Mouse (Mus musculus) limb, embryonic 10.5 days (tissue): Measurements from ENCODE around the gene Dlg2. TPM values are rescaled to one million over a fixed set of nuclear protein-coding genes. Genes with fewer than 3 reads are reported as not detected.

Experiments
- DNase-seq: peaks from one replicate; pipeline ENCODE4 v3.0.0-alpha.2; 2017; ENCODE audit warnings: low spot score
- H3K27ac ChIP-seq: fragments of 300-500 bp; sonication (generic); 2 replicates; pipeline ENCODE4 v1.5.1; 2016; ENCODE audit warnings: mild to moderate bottlenecking
- H3K27me3 ChIP-seq: fragments of 300-500 bp; sonication (generic); 2 replicates; pipeline ENCODE4 v1.6.1; 2016; ENCODE audit warnings: low read depth, mild to moderate bottlenecking; ENCODE audit not compliant: poor library complexity, severe bottlenecking
- H3K36me3 ChIP-seq: fragments of 300-500 bp; sonication (generic); 2 replicates; pipeline ENCODE4 v1.6.1; 2016; ENCODE audit warnings: mild to moderate bottlenecking, moderate library complexity
- H3K4me1 ChIP-seq: fragments of 300-500 bp; sonication (generic); 2 replicates; pipeline ENCODE4 v1.6.1; 2016
- H3K4me3 ChIP-seq: fragments of 300-500 bp; sonication (generic); 2 replicates; pipeline ENCODE4 v1.5.1; 2016; ENCODE audit warnings: mild to moderate bottlenecking, moderate library complexity
- H3K9me3 ChIP-seq: fragments of 300-500 bp; sonication (generic); replicated peaks from 2 replicates; pipeline ENCODE4 v1.6.1; 2016; ENCODE audit warnings: mild to moderate bottlenecking
- WGBS: fragments of 180-500 bp; shearing (Covaris S2); methylation state at CpG from one replicate; pipeline ENCODE4 v1.1.7; 2016; 5-methylcytosine and 5-hydroxymethylcytosine counted together
- polyA plus RNA-seq: library from polyadenylated mRNA; unstranded; fragments of >200 nt; fragmentation: Nextera tagmentation; extraction: Ambion mirVana; gene quantifications from 2 replicates; pipeline ENCODE4 v1.2.1, GENCODE M21; 2016

Gene Dlg2
- polyA plus RNA-seq, 1 experiment from 2014 or later = 0.53 TPM

- Histone ChIP-seq H3K27ac (no peak overlapping the region), H3K4me1 (no peaks in the 10 kb centered on the region), H3K9me3 (no peaks in the 10 kb centered on the region), H3K36me3 (no peaks in the 10 kb centered on the region), H3K27me3 (no peaks in the 10 kb centered on the region), H3K4me3 (no peak overlapping the region)
- WGBS = 83% methylated on average over 3 of the region's 3 CpGs
- DNase-seq = no peak
Observed at GRCm38 (mm10) chr7:91493234-91493633, 1016.8 kb downstream of the Dlg2 start.

- no peak overlapping the region for H3K27ac ChIP-seq
- no peaks in the 10 kb centered on the region for H3K9me3 ChIP-seq
- WGBS = 77% methylated on average over 5 of the region's 5 CpGs
- no peaks in the 10 kb centered on the region for H3K36me3 ChIP-seq
- H3K27me3 ChIP-seq = no peaks in the 10 kb centered on the region
- H3K4me1 ChIP-seq = no peaks in the 10 kb centered on the region
- no peak for DNase-seq
- H3K4me3 ChIP-seq = no peak overlapping the region
Observed at GRCm38 (mm10) chr7:91495526-91495925, 1019.1 kb downstream of the Dlg2 start.

DNA sequence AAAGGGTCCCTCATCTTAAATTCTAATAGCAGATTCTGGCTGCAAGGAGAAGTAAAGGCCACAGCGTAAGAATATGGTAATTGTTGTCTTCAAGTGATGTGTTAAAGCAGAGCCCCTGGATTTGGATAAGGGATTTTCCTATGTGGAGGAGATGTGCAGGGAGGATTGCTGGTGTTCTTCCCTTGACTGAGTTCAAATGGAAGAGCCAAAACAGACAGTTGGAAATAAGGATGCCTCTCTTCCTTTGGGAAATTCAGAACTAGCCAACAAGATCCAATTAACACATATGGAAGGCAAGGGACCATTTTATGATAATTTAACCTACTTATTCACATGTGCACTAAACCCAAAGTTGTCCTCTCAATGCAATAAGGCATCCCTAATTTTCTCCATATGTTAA is 1034.6 kb downstream of the Dlg2 start:
- Histone ChIP-seq H3K36me3 (no peaks in the 10 kb centered on the region), H3K4me1 (no peaks in the 10 kb centered on the region), H3K4me3 (no peak overlapping the region), H3K27me3 (no peaks in the 10 kb centered on the region), H3K9me3 (no peaks in the 10 kb centered on the region), H3K27ac (no peak overlapping the region)
- DNase-seq = no peak
- 78% methylated on average over 1 of the region's 1 CpGs for whole genome bisulfite sequencing

GRCm38 (mm10) chr7:91514445-91514844 is 1038.0 kb downstream of the Dlg2 start:
- Histone ChIP-seq H3K4me3 (no peak overlapping the region), H3K4me1 (no peaks in the 10 kb centered on the region), H3K27ac (no peak overlapping the region), H3K27me3 (no peaks in the 10 kb centered on the region), H3K36me3 (no peaks in the 10 kb centered on the region), H3K9me3 (no peaks in the 10 kb centered on the region)
- 87% methylated on average over 3 of the region's 3 CpGs for WGBS
- no peak for DNase-seq

DNA sequence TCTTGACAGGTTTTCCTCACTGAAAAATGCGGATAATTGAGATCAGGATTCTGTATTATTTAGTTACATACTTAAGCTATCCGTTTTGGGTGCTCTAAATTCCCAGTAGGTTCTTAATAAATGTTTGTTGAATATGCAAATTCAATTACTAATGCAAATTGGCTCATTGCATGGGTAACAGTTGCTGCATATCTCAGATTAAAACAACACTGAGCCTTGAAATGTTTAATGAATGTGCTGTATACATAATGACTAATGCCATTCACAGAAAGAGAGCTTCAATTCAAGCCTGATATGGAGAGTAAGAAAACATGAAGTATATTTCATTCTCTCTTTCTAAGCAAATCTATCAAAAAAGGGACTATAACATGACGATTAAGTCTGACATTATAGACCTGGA is 1039.8 kb downstream of the Dlg2 start:
- whole genome bisulfite sequencing = 85% methylated on average over 3 of the region's 3 CpGs
- DNase-seq = no peak
- Histone ChIP-seq H3K27ac (no peak overlapping the region), H3K9me3 (no peaks in the 10 kb centered on the region), H3K4me1 (no peaks in the 10 kb centered on the region), H3K36me3 (no peaks in the 10 kb centered on the region), H3K27me3 (no peaks in the 10 kb centered on the region), H3K4me3 (no peak overlapping the region)

GRCm38 (mm10) chr7:91525859-91526258 is 1049.4 kb downstream of the Dlg2 start:
- no peak overlapping the region for H3K4me3 ChIP-seq
- no peak overlapping the region for H3K27ac ChIP-seq
- no peaks in the 10 kb centered on the region for H3K4me1 ChIP-seq
- 98% methylated on average over 1 of the region's 1 CpGs for WGBS
- H3K27me3 ChIP-seq = no peaks in the 10 kb centered on the region
- no peak for DNase-seq
- no peaks in the 10 kb centered on the region for H3K36me3 ChIP-seq
- H3K9me3 ChIP-seq = no peaks in the 10 kb centered on the region

DNA sequence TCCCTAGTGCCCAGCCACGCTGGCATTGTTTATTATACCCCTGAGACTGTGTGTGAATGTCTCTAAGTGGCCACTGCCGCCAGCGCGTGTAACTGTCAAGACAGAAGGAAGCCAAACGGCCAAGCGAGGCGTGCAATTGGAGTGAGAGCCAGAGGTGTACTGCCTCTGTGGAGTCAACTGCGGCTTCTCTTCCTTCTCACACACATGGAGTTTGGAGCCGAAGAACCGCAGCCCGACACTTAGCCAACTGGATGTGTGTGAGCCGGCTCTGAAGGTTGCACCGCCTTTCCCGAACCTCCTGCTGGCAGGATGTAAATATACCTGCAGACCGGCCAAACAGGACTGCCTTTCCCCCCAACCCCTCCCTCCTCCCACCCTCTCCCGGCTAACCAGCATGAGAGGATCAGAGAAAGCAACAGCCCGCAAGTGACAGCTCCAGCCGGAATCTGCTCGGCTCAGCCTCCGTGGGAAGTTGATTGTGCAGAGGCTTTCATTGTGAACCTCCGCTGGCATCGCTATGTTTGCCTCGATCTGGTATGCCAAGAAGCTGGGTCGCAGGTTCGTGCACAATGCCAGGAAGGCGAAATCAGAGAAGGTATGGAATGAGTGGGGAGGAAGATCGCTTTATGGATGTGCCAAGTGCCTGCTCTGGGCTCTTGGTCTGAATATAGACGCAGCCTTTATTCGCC is 1066.3 kb downstream of the Dlg2 start:
- DNase-seq = peak; percentile 47
- peaks cover 26% of the 10 kb centered on the region; the same call in 1 of the 2 replicates for H3K27me3 ChIP-seq
- no peak overlapping the region for H3K27ac ChIP-seq
- H3K4me1 ChIP-seq = peaks cover 9% of the 10 kb centered on the region
- no peaks in the 10 kb centered on the region for H3K36me3 ChIP-seq
- 3% methylated on average over 29 of the region's 29 CpGs for WGBS
- no peaks in the 10 kb centered on the region for H3K9me3 ChIP-seq
- H3K4me3 ChIP-seq = peak overlapping the region; percentile 51

GRCm38 (mm10) chr7:91543286-91543650 is 1066.8 kb downstream of the Dlg2 start:
- H3K27ac ChIP-seq = no peak overlapping the region
- peaks cover 9% of the 10 kb centered on the region for H3K4me1 ChIP-seq
- WGBS = 51% methylated on average over 4 of the region's 4 CpGs
- no peaks in the 10 kb centered on the region for H3K9me3 ChIP-seq
- H3K4me3 ChIP-seq = peak overlapping the region; percentile 51
- peaks cover 26% of the 10 kb centered on the region; the same call in 1 of the 2 replicates for H3K27me3 ChIP-seq
- no peaks in the 10 kb centered on the region for H3K36me3 ChIP-seq
- DNase-seq = no peak

- no peak overlapping the region for H3K27ac ChIP-seq
- WGBS = 78% methylated on average over 3 of the region's 3 CpGs
- DNase-seq = no peak
Observed at GRCm38 (mm10) chr7:91544600-91544999, 1068.1 kb downstream of the Dlg2 start.

DNA sequence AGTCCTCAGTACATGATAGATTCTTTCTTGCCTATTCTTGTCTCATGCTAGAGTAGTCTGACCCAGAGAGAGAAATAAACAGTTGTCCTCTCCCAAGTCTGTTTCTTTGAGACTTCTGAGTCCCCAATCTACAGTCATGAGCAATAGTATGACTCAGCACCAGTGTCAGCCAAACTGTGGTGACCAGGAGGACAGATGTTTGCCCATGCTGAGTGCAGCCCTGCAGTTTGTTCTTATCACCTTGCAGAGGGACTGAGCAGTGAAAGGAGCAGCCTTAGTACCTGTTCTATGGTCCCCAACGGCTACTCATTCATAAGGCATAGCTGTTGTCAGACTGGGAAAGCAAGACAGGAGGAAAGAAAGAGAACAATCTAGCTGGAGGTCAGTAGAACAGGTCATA is 1072.3 kb downstream of the Dlg2 start:
- 78% methylated on average over 1 of the region's 1 CpGs for WGBS
- H3K27me3 ChIP-seq = no peaks in the 10 kb centered on the region
- DNase-seq = no peak

More at GRCm38 (mm10) chr7:91544600-91544999, 1068.1 kb downstream of the Dlg2 start:
- Histone ChIP-seq H3K36me3 (no peaks in the 10 kb centered on the region), H3K4me1 (peaks cover 9% of the 10 kb centered on the region), H3K27me3 (peaks cover 26% of the 10 kb centered on the region; the same call in 1 of the 2 replicates), H3K4me3 (no peak overlapping the region), H3K9me3 (no peaks in the 10 kb centered on the region)

GRCm38 (mm10) chr7:91557582-91557981 is 1081.1 kb downstream of the Dlg2 start:
- H3K9me3 ChIP-seq = no peaks in the 10 kb centered on the region
- no peak for DNase-seq
- no peaks in the 10 kb centered on the region for H3K4me1 ChIP-seq
- no peak overlapping the region for H3K4me3 ChIP-seq
- no peaks in the 10 kb centered on the region for H3K27me3 ChIP-seq
- no peak overlapping the region for H3K27ac ChIP-seq
- no peaks in the 10 kb centered on the region for H3K36me3 ChIP-seq

More for the DNA sequence above, 1072.3 kb downstream of the Dlg2 start:
- no peaks in the 10 kb centered on the region for H3K4me1 ChIP-seq
- no peaks in the 10 kb centered on the region for H3K36me3 ChIP-seq
- H3K9me3 ChIP-seq = no peaks in the 10 kb centered on the region
- H3K27ac ChIP-seq = no peak overlapping the region
- no peak overlapping the region for H3K4me3 ChIP-seq

DNA sequence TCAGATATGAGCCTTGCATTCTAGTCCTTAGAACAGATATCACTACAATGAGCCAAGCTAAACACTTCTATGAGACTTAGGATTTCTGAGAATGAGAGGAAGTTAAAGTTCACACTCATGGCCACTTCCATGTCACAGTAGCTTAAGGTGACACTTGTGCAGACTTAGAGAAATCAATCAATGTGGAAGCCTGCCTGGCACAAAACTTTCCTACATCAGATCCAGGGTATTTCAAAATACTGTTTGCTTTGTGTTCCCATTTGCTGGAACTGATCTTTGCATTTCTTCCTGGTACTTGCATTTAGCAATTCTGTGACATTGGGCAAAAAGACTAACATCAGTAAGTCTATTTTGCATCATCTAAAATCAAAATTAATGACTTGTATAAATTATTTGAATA is 1091.0 kb downstream of the Dlg2 start:
- DNase-seq = no peak
- no peaks in the 10 kb centered on the region for H3K9me3 ChIP-seq
- no peaks in the 10 kb centered on the region for H3K27me3 ChIP-seq
- H3K4me1 ChIP-seq = no peaks in the 10 kb centered on the region
- H3K36me3 ChIP-seq = no peaks in the 10 kb centered on the region
- no peak overlapping the region for H3K4me3 ChIP-seq
- no peak overlapping the region for H3K27ac ChIP-seq

GRCm38 (mm10) chr7:91570969-91571368 is 1094.5 kb downstream of the Dlg2 start:
- WGBS = 90% methylated on average over 2 of the region's 2 CpGs
- Histone ChIP-seq H3K9me3 (no peaks in the 10 kb centered on the region), H3K4me3 (no peak overlapping the region), H3K27ac (no peak overlapping the region), H3K4me1 (no peaks in the 10 kb centered on the region), H3K27me3 (no peaks in the 10 kb centered on the region), H3K36me3 (no peaks in the 10 kb centered on the region)
- DNase-seq = no peak

GRCm38 (mm10) chr7:91572666-91573065 is 1096.2 kb downstream of the Dlg2 start:
- Histone ChIP-seq H3K36me3 (no peaks in the 10 kb centered on the region), H3K4me1 (no peaks in the 10 kb centered on the region), H3K27me3 (no peaks in the 10 kb centered on the region), H3K9me3 (no peaks in the 10 kb centered on the region), H3K4me3 (no peak overlapping the region), H3K27ac (no peak overlapping the region)
- 70% methylated on average over 2 of the region's 2 CpGs for WGBS
- DNase-seq = no peak
